Mouse (Mus musculus) brain, embryonic 18.5 days (tissue): ENCODE measurements around the gene 4930507D05Rik.
"Not testable (repeated sequence)": the region's sequence is repeated elsewhere in the genome, so short reads cannot be mapped to it uniquely, and the experiment has no call there.

Experiments
- DNase-seq: peaks from one replicate; pipeline ENCODE4 v3.0.0-alpha.2; 2012; ENCODE audit warnings: low read depth, low spot score

4930507D05Rik gene

GRCm38 (mm10) chr10:62476980-62477379, 27.7 kb downstream of the 4930507D05Rik start:
- no peak for DNase-seq

GRCm38 (mm10) chr10:62481108-62481852, 32.0 kb downstream of the 4930507D05Rik start:
- no peak for DNase-seq

- DNase-seq, result no peak
These were observed 36.7 kb downstream of the 4930507D05Rik start for GRCm38 (mm10) chr10:62485878-62486582.

GRCm38 (mm10) chr10:62486618-62487415, 37.5 kb downstream of the 4930507D05Rik start, which contains the start of gene Vps26a:
TSS of gene Vps26a (minus strand) at chr10:62486805.
- DNase-seq, result peak; percentile 97

- DNase-seq, result no peak
These were observed 39.0 kb downstream of the 4930507D05Rik start for GRCm38 (mm10) chr10:62488266-62488665.

GRCm38 (mm10) chr10:62491681-62492080, 42.4 kb downstream of the 4930507D05Rik start:
- DNase-seq, result not testable (repeated sequence)

- DNase-seq, result peak; percentile 49
These were observed 51.0 kb downstream of the 4930507D05Rik start for GRCm38 (mm10) chr10:62500088-62500915.
